Mouse (Mus musculus) frontal cortex, postnatal 36 days (tissue): ENCODE results near the gene Retreg3.
"Not testable (repeated sequence)": the region's sequence is repeated elsewhere in the genome, so short reads cannot be mapped to it uniquely, and the experiment has no call there.

Experiments
- DNase-seq, 2 experiments: peaks; one replicate each; pipeline ENCODE4 v3.0.0; 2022; ENCODE audit warnings: low spot score in 2 of 2

The Retreg3 gene

DNA sequence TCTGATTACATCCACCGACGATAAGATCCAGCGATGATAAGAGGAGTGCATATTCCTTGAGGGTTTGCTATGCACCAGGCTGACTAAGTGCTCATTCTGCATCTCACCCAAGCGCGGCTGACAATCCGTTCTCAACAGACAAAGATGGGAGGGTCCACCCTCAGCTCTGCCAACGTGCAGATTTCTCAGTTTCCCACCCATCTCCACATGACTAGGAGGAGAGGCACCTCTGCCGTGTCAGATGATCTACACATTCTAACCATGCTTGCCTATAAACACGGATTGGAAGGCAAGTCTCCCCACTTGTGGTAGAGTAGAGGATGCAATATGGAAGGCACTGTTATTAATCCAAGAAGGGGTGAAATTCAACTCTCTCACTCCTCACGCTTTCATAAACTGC lies 29.1 kb upstream of the Retreg3 start:
- DNase-seq: no peak

DNA sequence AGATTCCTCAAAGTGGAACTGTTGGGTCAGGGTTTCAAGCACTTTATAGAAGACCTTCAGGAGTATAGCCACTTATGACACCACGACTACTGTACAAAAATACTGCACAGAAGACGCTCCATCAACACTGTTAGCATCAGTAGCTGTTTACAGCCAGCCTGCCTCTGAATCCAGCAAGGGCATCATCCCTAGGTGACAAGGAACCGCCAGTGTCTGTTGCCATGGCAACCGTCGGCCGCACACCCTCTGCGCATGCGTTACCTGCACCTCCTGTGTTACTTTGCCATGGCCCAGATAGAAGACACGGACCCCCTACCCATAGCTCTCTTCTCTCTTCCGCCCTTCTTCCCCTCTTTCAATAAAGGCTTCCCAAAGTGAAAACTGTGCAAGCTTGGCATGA lies 26.7 kb upstream of the Retreg3 start:
- DNase-seq: no peak

GRCm38 (mm10) chr11:101143338-101144225 lies 23.9 kb upstream of the Retreg3 start:
- DNase-seq: peak in 1 of 2 experiments; percentile 62

DNA sequence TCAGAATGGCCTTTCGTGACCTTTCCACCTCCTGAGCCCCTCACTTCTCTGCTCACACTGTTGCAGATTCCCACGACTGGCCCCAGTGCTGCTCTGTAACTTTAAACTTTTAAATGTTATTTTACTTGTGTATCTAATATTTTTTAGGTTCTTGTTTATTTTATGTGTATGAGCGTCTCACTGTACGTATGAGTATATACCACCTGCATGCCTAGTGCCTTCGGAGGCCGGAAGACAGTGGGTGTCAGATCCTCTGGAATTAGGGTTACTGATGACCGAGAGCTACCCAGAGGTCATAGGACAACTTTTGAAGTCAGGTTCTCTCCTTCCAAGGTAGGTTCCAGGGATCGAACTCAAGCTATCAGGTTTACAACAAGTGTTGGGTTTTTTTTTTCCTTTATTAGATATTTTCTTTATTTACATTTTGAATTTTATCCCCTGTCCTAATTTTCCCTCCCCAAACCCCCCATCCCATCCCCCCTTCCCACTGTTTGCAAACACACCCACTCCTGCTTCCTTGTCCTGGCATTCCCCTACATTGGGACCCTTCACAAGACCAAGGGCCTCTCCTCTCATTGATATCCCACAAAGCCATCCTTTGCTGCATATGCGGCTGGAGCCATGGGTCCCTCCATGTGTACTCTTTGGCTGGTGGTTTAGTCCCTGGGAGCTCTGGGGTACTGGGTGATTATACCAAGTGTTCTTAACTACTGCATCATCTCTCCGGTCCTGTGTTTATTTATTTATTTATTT lies 22.7 kb upstream of the Retreg3 start:
- DNase-seq: no peak

DNA sequence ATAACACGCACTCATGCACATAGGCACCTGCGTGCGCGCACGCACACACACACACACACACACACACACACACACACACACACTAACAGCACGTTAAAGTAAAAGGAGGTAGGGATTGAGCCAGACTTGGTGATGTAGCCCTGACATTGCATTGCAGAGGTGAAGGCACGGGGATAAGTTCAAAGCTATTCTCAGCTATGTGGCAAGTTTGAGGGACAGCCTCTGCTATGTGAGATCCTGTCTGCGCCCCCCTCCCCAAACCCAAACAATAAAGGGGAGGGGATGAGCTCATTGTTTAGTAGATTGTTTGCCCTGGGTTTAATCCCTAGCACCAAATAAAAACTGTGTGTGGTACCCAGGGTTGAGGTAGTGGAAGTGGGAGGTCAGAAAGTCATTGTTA lies 21.4 kb upstream of the Retreg3 start:
- DNase-seq: no peak

DNA sequence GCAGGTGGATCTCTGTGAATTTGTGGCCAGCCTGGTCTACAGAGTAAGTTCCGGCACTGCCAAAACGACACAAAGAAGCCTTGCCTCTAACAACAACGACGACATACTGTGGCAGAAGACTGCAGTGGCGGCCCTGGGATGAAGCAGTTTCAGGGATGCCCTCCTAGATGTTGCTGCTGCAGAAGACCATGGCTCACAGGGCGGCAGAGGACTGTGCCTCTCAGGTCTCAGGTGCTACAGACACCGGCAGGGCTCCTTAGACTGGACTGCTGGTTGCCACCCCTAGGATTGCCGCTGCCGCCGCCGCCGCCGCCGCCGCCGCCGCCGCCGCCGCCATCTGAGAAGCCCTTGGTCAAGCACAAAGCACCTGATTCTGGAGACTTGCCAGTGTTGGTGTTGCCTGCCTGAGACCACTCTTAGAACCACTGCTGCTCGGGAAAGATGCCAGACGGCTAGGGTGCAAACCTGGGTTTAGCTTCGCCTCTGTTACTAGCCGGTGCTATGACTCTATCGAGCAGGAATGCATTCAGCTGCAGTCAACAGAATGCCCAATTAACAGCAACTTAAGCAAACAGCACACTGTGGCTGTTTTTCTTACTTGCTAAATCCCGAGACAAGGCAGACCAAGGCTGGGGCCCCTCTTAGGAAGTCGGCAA lies 20.6 kb upstream of the Retreg3 start:
- DNase-seq: no peak

DNA sequence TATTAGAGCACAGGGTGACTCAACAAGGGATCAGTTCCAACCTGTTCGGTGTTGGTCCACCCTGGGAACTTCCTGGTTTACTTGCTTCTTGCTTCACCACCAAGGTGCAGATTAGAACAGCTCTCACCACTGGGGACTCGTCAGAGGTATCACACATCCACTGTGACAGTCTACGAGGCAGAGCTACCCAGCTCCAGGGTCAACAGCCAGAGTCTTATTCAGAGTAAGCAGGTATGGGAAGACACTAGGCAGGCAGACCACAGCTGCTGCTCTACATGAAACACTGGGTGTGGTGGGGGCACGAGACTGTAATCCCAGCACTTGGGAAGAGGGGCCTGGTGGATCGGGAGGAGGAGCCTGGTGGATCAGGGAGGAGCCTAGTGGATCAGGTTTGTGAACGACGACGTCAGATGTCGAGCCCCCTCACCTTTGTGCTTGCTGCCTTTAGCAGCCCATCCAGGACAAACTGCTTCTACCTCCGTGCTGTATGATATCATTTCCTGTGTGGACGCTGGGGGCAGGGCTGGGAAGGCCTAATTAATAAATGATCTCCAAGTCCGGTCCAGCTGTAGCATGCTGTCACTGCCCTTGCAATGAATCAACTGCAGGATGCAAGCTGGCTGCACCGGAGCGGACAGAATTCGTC lies 19.0 kb upstream of the Retreg3 start:
- DNase-seq: no peak

DNA sequence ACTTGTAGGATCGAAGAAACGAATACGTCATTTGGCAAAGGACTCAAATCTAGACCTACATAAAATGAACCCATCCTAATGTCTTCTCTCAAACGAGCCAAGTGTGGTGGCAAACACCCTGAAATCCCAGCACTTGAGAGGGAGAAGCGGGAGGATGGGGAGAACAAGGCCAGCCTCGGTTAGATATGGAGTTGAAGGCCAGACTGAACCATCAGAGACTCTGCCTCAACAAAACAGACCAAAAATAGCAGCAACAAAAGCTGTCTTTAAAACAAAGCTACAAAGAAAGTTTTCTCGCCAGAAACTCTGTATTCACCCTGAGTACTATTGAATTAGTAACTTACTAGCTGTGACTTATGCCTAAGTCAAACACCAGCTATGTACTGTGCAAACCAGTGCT lies 17.3 kb upstream of the Retreg3 start:
- DNase-seq: no peak

DNA sequence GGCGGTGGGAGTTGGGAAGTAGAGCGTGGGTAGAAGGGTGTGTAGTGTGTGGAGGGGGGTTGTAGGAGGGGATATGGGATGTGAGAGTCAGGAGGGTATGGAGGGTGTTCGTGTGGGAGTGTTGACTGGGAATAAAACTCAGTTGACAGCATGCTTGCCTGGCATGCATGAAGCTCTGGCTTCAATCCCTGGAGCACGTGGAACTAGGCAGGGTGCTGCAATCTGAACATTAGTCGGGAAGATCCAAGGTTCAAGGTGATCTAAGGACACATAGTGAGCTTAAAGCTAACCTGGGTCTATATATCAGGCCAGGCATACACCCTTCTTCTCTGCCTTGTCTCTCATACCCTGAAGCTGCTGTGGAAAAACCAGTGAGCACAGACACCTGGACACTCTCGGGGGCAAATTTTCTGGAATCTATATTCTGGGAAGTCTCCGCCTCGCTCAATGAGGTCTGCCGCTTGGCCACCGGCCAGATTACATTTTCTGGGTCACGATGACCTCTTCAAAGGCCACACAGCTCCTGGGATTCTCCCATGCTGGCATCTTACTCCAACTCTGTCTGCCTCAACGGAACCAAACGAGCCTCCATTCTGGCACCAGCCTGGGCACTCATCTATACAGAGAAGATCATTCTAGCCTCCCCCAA lies 14.6 kb upstream of the Retreg3 start:
- no peak for DNase-seq

DNA sequence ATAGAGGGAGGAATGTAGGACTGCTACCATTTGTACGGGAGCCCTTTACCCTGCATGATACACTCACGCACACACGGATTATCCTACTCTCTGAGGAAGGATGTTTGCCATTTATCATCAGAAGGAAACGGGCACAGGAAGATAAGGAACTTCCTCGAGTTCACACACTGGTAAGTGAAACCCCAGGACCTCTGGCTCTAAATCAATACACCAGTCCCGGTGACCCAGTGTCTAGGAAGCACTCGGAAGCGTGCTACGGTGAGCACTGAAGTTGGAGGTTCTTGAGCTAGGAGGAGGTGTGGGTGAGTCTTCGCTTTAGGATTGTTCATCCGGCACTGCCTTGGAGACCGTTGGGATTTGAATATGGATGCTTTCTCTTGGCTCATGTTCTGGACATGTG lies 13.3 kb upstream of the Retreg3 start:
- DNase-seq: no peak

- DNase-seq: no peak
Measured at GRCm38 (mm10) chr11:101131701-101132100, 12.0 kb upstream of the Retreg3 start.

- no peak for DNase-seq
Measured at GRCm38 (mm10) chr11:101131187-101131586, 11.5 kb upstream of the Retreg3 start.

GRCm38 (mm10) chr11:101130056-101130756 lies 10.5 kb upstream of the Retreg3 start:
- DNase-seq: no peak

DNA sequence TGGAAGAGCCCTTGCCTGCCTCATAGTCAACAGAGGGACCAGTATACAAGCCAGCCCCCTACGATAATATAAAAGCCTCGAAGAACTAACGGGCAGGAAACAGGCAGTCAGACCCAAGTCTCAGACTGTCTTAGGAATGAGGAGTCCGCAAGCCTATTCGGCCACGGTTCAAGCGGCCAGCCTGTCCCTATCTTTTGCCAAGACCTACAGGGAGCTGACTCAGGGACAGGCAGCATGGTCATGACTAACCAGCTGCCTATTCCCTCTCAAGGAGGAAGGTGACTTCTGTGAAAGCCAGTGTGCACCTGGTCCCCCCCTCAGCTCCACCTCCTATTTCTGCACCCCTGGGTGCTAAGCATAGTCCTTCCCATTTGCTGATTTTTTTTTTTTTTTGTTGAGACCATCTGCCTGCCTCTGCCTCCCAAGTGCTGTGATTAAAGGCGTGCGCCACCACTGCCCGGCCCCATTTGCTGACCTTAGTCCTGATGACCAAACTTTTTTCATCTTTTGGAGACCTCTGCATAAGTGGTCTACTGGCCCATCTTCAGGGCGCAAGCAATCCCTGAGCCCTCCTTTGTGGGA lies 9.4 kb upstream of the Retreg3 start:
- no peak for DNase-seq

- DNase-seq: no peak
Measured at GRCm38 (mm10) chr11:101127075-101127474, 7.4 kb upstream of the Retreg3 start.

GRCm38 (mm10) chr11:101125008-101125407 lies 5.3 kb upstream of the Retreg3 start:
- DNase-seq: not testable (repeated sequence)

- DNase-seq: not testable (repeated sequence)
Measured at GRCm38 (mm10) chr11:101124494-101124893, 4.8 kb upstream of the Retreg3 start.

DNA sequence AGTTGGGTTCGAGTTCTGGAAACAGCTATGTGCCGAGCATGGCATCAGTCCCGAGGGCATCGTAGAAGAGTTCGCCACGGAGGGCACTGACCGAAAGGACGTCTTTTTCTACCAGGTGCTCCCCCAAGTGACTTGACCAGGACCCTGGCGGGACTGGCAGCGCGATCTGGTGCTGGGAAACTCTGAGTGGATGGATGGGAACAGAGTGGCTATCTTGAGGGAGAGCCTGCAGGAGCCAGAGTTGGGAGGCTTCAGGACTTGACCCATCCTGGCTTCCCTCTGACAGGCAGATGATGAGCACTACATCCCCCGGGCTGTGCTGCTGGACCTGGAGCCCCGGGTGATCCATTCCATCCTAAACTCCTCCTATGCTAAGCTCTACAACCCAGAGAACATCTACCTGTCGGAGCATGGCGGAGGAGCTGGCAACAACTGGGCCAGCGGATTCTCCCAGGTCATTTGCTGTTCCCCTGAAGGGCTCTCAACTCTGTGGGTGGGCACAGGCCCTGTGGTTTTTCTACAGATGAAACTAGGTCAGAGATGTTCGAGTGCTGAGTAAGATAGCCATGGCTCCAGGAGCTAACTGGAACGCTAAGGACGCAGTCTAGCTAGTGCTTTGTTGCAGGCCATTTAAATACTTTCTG lies 974 bp upstream of the Retreg3 start:
- no peak for DNase-seq

GRCm38 (mm10) chr11:101119131-101119760 lies 447 bp downstream of the Retreg3 start:
- no peak for DNase-seq
